Mouse (Mus musculus) limb, embryonic 14.5 days (tissue): ENCODE measurements around the gene Pdia3. TPM values are rescaled to one million over a fixed set of nuclear protein-coding genes. Genes with fewer than 3 reads are reported as not detected.
"Not testable (repeated sequence)": the region's sequence is repeated elsewhere in the genome, so short reads cannot be mapped to it uniquely, and the experiment has no call there.

Experiments used
- ATAC-seq: fragments of 200-750 bp; cut with Nextera tagmentation; 2 replicates; pipeline ENCODE4 v1.8.0; 2017; ENCODE audit warnings: low read depth, moderate number of reproducible peaks, moderate TSS enrichment; ENCODE audit not compliant: low FRiP score
- DNase-seq: peaks from one replicate; pipeline ENCODE4 v3.0.0-alpha.2; 2015; ENCODE audit warnings: low spot score
- H3K27ac ChIP-seq: fragments of 300-500 bp; sonication (generic); replicated peaks from 2 replicates; pipeline ENCODE4 v1.5.1; 2014; ENCODE audit warnings: low read depth, mild to moderate bottlenecking, low read length, moderate library complexity, mixed read lengths
- H3K27me3 ChIP-seq: fragments of 300-500 bp; sonication (generic); 2 replicates; pipeline ENCODE4 v1.6.1; 2014; ENCODE audit warnings: low read length, mixed read lengths; ENCODE audit not compliant: control insufficient read depth, insufficient read depth
- H3K36me3 ChIP-seq: fragments of 300-500 bp; sonication (generic); 2 replicates; pipeline ENCODE4 v1.6.1; 2014; ENCODE audit warnings: mild to moderate bottlenecking, low read length, moderate library complexity, mixed read lengths; ENCODE audit not compliant: control insufficient read depth, insufficient read depth
- H3K4me1 ChIP-seq: fragments of 300-500 bp; sonication (generic); 2 replicates; pipeline ENCODE4 v1.6.1; 2014; ENCODE audit warnings: antibody characterized with exemption, low read length, mixed read lengths; ENCODE audit not compliant: control insufficient read depth, insufficient read depth
- H3K4me2 ChIP-seq: fragments of 300-500 bp; sonication (generic); replicated peaks from 2 replicates; pipeline ENCODE4 v1.6.1; 2014; ENCODE audit warnings: low read depth, mild to moderate bottlenecking, low read length, moderate library complexity; ENCODE audit not compliant: severe bottlenecking
- H3K4me3 ChIP-seq: fragments of 300-500 bp; sonication (generic); replicated peaks from 2 replicates; pipeline ENCODE4 v1.5.1; 2014; ENCODE audit warnings: low read length
- H3K9ac ChIP-seq: fragments of 300-500 bp; sonication (generic); 2 replicates; pipeline ENCODE4 v1.6.1; 2014; ENCODE audit warnings: mild to moderate bottlenecking, low read depth, low read length, moderate library complexity; ENCODE audit not compliant: severe bottlenecking
- H3K9me3 ChIP-seq: fragments of 300-500 bp; sonication (generic); 2 replicates; pipeline ENCODE4 v1.6.1; 2016; ENCODE audit warnings: low read length; ENCODE audit not compliant: control insufficient read depth
- POLR2A ChIP-seq: fragments of 200-500 bp; IDR thresholded peaks from 2 replicates; pipeline ENCODE4 v1.8.0; 2012; ENCODE audit warnings: inconsistent platforms, mild to moderate bottlenecking, moderate library complexity, borderline replicate concordance; ENCODE audit not compliant: insufficient read depth, insufficient read length; ENCODE audit errors: extremely low read depth
- WGBS: fragments of 180-500 bp; shearing (Covaris S2); extraction: QIAGEN DNeasy Blood & Tissue Kit; methylation state at CpG from one replicate; pipeline ENCODE4 v1.1.7; 2014; 5-methylcytosine and 5-hydroxymethylcytosine counted together
- polyA plus RNA-seq, 2 experiments: library from polyadenylated mRNA; depleted of rRNA in 1 of 2; stranded (reverse) in 1 of 2; unstranded in 1 of 2; fragments of >200 nt; fragmentation: Nextera tagmentation in 1 of 2; extraction: Ambion mirVana in 1 of 2; gene quantifications; 2 replicates each; pipeline versions ENCODE4 v1.2.1 to v1.2.3; 2012 to 2014

Pdia3 gene
- polyA plus RNA-seq, 2 experiments, result 416 to 523 TPM

GRCm38 (mm10) chr2:121473301-121474179 is 60.0 kb downstream of the Pdia3 start, which contains the start of gene Mfap1b:
Gene Mfap1b (minus strand): TSS chr2:121474067.
- 4% methylated on average over 36 of the region's 41 CpGs for WGBS
- H3K4me1 ChIP-seq, H3K36me3 ChIP-seq, H3K9me3 ChIP-seq, H3K27me3 ChIP-seq, H3K27ac ChIP-seq: not testable (repeated sequence)
- ATAC-seq (peak; percentile 94), DNase-seq (peak; percentile 94)
- Histone ChIP-seq H3K9ac (peak within 1 kb of the TSS; percentile 55), H3K4me3 (peak within 1 kb of the TSS; percentile 53), H3K4me2 (peak within 1 kb of the TSS; percentile 59)
- TF ChIP-seq POLR2A, result peak; percentile 61; the same call in 1 of the 2 replicates

- H3K4me1 ChIP-seq, result no peaks in the 10 kb centered on the region
- WGBS, result 32% methylated on average over 8 of the region's 8 CpGs
- peak overlapping the region; percentile 53 for H3K4me3 ChIP-seq
- no peaks in the 10 kb centered on the region for H3K36me3 ChIP-seq
- no peak overlapping the region; the same call in 1 of the 2 replicates for H3K27ac ChIP-seq
- H3K9me3 ChIP-seq, result no peaks in the 10 kb centered on the region
- no peak for DNase-seq
- H3K4me2 ChIP-seq, result peak overlapping the region; percentile 59
- no peaks in the 10 kb centered on the region for H3K27me3 ChIP-seq
- no peak for TF ChIP-seq POLR2A
- peak overlapping the region; percentile 55 for H3K9ac ChIP-seq
- peak; percentile 53 for ATAC-seq
These were observed 60.6 kb downstream of the Pdia3 start for GRCm38 (mm10) chr2:121474180-121474535.

GRCm38 (mm10) chr2:121475306-121475705 is 61.7 kb downstream of the Pdia3 start:
- H3K27me3 ChIP-seq, H3K27ac ChIP-seq, H3K9ac ChIP-seq, H3K4me2 ChIP-seq, H3K4me3 ChIP-seq, H3K36me3 ChIP-seq, H3K4me1 ChIP-seq, ATAC-seq, DNase-seq, H3K9me3 ChIP-seq: not testable (repeated sequence)
- 92% methylated on average over 2 of the region's 2 CpGs for WGBS

- Histone ChIP-seq H3K9ac (no peak overlapping the region), H3K9me3 (no peaks in the 10 kb centered on the region), H3K4me2 (no peak overlapping the region), H3K36me3 (no peaks in the 10 kb centered on the region), H3K27ac (no peak overlapping the region), H3K27me3 (no peaks in the 10 kb centered on the region), H3K4me1 (no peaks in the 10 kb centered on the region), H3K4me3 (no peak overlapping the region)
- no peak for DNase-seq
- ATAC-seq, result no peak
- 89% methylated on average over 3 of the region's 3 CpGs for WGBS
- TF ChIP-seq POLR2A, result no peak
These were observed 64.1 kb downstream of the Pdia3 start for GRCm38 (mm10) chr2:121477491-121478266.

GRCm38 (mm10) chr2:121480498-121480897 is 66.9 kb downstream of the Pdia3 start:
- H3K27ac ChIP-seq, result no peak overlapping the region
- 0 out of 2 replicates have a peak, but pooled peaks cover 4% of the 10 kb centered on the region for H3K4me1 ChIP-seq
- no peak overlapping the region for H3K4me2 ChIP-seq
- ATAC-seq (no peak), DNase-seq (no peak)
- H3K27me3 ChIP-seq, result no peaks in the 10 kb centered on the region
- no peaks in the 10 kb centered on the region for H3K36me3 ChIP-seq
- H3K9me3 ChIP-seq, result no peaks in the 10 kb centered on the region
- WGBS, result 61% methylated on average over 3 of the region's 3 CpGs
- TF ChIP-seq POLR2A, result no peak
- H3K9ac ChIP-seq, result no peak overlapping the region
- H3K4me3 ChIP-seq, result no peak overlapping the region

- H3K4me3 ChIP-seq, H3K4me2 ChIP-seq, H3K9me3 ChIP-seq, DNase-seq, ATAC-seq, H3K27ac ChIP-seq, H3K36me3 ChIP-seq, H3K9ac ChIP-seq, H3K27me3 ChIP-seq, H3K4me1 ChIP-seq: not testable (repeated sequence)
- WGBS, result 80% methylated on average over 13 of the region's 13 CpGs
These were observed 67.3 kb downstream of the Pdia3 start for GRCm38 (mm10) chr2:121480916-121481315.
